Mouse (Mus musculus): ENCODE measurements around the gene Irx3. TPM values are rescaled to one million over a fixed set of nuclear protein-coding genes. Genes with fewer than 3 reads are reported as not detected.

Irx3 gene
- polyA plus RNA-seq (2015; fragmentation: Nextera tagmentation; extraction: Ambion mirVana), result 12.8 and 14.6 TPM in 2 replicates

GRCm38 (mm10) chr8:91801839-91802238 lies at the start of gene Irx3:
Gene Irx3 (minus strand): TSS chr8:91802067.
- peak; percentile 53 for ATAC-seq (ENCODE audit: extremely low read depth, insufficient number of reproducible peaks, low FRiP score, low TSS enrichment)
- Histone ChIP-seq H3K27me3 (replicated peaks) (peaks cover 96% of the 10 kb centered on the region), H3K9ac (peak within 1 kb of the TSS; percentile 94), H3K36me3 (no peaks in the 10 kb centered on the region), H3K9me3 (no peaks in the 10 kb centered on the region), H3K4me2 (peak within 1 kb of the TSS; percentile 90), H3K4me3 (peak within 1 kb of the TSS; percentile 84), H3K4me1 (peaks cover 68% of the 10 kb centered on the region), H3K27ac (replicated peaks) (peak within 1 kb of the TSS; percentile 97)
- WGBS, result under 1% methylated on average over 33 of the region's 33 CpGs

GRCm38 (mm10) chr8:91851359-91851758 lies 49.5 kb upstream of the Irx3 start:
- Histone ChIP-seq H3K27me3 (replicated peaks) (peaks cover 16% of the 10 kb centered on the region), H3K9ac (no peak overlapping the region), H3K27ac (replicated peaks) (no peak overlapping the region), H3K4me2 (no peak overlapping the region), H3K9me3 (no peaks in the 10 kb centered on the region), H3K36me3 (no peaks in the 10 kb centered on the region), H3K4me3 (no peak overlapping the region), H3K4me1 (peaks cover 32% of the 10 kb centered on the region)
- 66% methylated on average over 10 of the region's 10 CpGs for WGBS
- ATAC-seq (ENCODE audit: extremely low read depth, insufficient number of reproducible peaks, low FRiP score, low TSS enrichment), result no peak

- H3K36me3 ChIP-seq, result no peaks in the 10 kb centered on the region
- H3K27me3 ChIP-seq (replicated peaks), result peaks cover 3% of the 10 kb centered on the region; the same call in 1 of the 2 replicates
- H3K4me2 ChIP-seq, result no peak overlapping the region
- ATAC-seq (ENCODE audit: extremely low read depth, insufficient number of reproducible peaks, low FRiP score, low TSS enrichment), result no peak
- 77% methylated on average over 6 of the region's 6 CpGs for WGBS
- H3K9ac ChIP-seq, result no peak overlapping the region
- H3K9me3 ChIP-seq, result no peaks in the 10 kb centered on the region
- H3K4me3 ChIP-seq, result no peak overlapping the region
- H3K4me1 ChIP-seq, result peaks cover 26% of the 10 kb centered on the region
- H3K27ac ChIP-seq (replicated peaks), result no peak overlapping the region
Measured at GRCm38 (mm10) chr8:91849984-91850383, 48.1 kb upstream of the Irx3 start.

GRCm38 (mm10) chr8:91849529-91849928 lies 47.7 kb upstream of the Irx3 start:
- no peak for ATAC-seq (ENCODE audit: extremely low read depth, insufficient number of reproducible peaks, low FRiP score, low TSS enrichment)

GRCm38 (mm10) chr8:91845641-91846040 lies 43.8 kb upstream of the Irx3 start:
- Histone ChIP-seq H3K27ac (replicated peaks) (no peak overlapping the region), H3K4me2 (no peak overlapping the region), H3K4me1 (no peaks in the 10 kb centered on the region), H3K27me3 (replicated peaks) (peaks cover 5% of the 10 kb centered on the region; the same call in 1 of the 2 replicates), H3K9me3 (no peaks in the 10 kb centered on the region), H3K36me3 (no peaks in the 10 kb centered on the region), H3K9ac (no peak overlapping the region), H3K4me3 (no peak overlapping the region)
- ATAC-seq (ENCODE audit: extremely low read depth, insufficient number of reproducible peaks, low FRiP score, low TSS enrichment), result no peak
- 46% methylated on average over 3 of the region's 3 CpGs for WGBS

More at GRCm38 (mm10) chr8:91849529-91849928, 47.7 kb upstream of the Irx3 start:
- Histone ChIP-seq H3K9me3 (no peaks in the 10 kb centered on the region), H3K4me1 (peaks cover 22% of the 10 kb centered on the region), H3K27ac (replicated peaks) (no peak overlapping the region), H3K36me3 (no peaks in the 10 kb centered on the region), H3K4me3 (no peak overlapping the region), H3K9ac (no peak overlapping the region), H3K27me3 (replicated peaks) (no peaks in the 10 kb centered on the region), H3K4me2 (no peak overlapping the region)
- WGBS, result 80% methylated on average over 8 of the region's 8 CpGs

- no peaks in the 10 kb centered on the region for H3K4me1 ChIP-seq
- H3K27ac ChIP-seq (replicated peaks), result no peak overlapping the region
- no peak overlapping the region for H3K4me3 ChIP-seq
- H3K9me3 ChIP-seq, result no peaks in the 10 kb centered on the region
- peaks cover 56% of the 10 kb centered on the region for H3K27me3 ChIP-seq (replicated peaks)
- H3K9ac ChIP-seq, result no peak overlapping the region
- no peak overlapping the region for H3K4me2 ChIP-seq
- no peak for ATAC-seq (ENCODE audit: extremely low read depth, insufficient number of reproducible peaks, low FRiP score, low TSS enrichment)
- WGBS, result 13% methylated on average over 1 of the region's 1 CpGs
- H3K36me3 ChIP-seq, result no peaks in the 10 kb centered on the region
Measured at GRCm38 (mm10) chr8:91837131-91837530, 35.3 kb upstream of the Irx3 start.

- H3K9me3 ChIP-seq, result no peaks in the 10 kb centered on the region
- 61% methylated on average over 9 of the region's 9 CpGs for WGBS
Measured at GRCm38 (mm10) chr8:91836685-91837084, 34.8 kb upstream of the Irx3 start.

GRCm38 (mm10) chr8:91827661-91828060 lies 25.8 kb upstream of the Irx3 start:
- Histone ChIP-seq H3K36me3 (no peaks in the 10 kb centered on the region), H3K4me3 (no peak overlapping the region), H3K9me3 (no peaks in the 10 kb centered on the region), H3K27ac (replicated peaks) (no peak overlapping the region), H3K9ac (no peak overlapping the region), H3K27me3 (replicated peaks) (peaks cover 62% of the 10 kb centered on the region), H3K4me1 (0 out of 2 replicates have a peak, but pooled peaks cover 9% of the 10 kb centered on the region), H3K4me2 (no peak overlapping the region)
- ATAC-seq (ENCODE audit: extremely low read depth, insufficient number of reproducible peaks, low FRiP score, low TSS enrichment), result no peak
- 78% methylated on average over 14 of the region's 14 CpGs for WGBS

More at GRCm38 (mm10) chr8:91836685-91837084, 34.8 kb upstream of the Irx3 start:
- H3K27ac ChIP-seq (replicated peaks), result no peak overlapping the region
- no peak overlapping the region for H3K4me2 ChIP-seq
- H3K9ac ChIP-seq, result no peak overlapping the region
- H3K4me1 ChIP-seq, result no peaks in the 10 kb centered on the region
- no peak for ATAC-seq (ENCODE audit: extremely low read depth, insufficient number of reproducible peaks, low FRiP score, low TSS enrichment)
- no peak overlapping the region for H3K4me3 ChIP-seq
- H3K27me3 ChIP-seq (replicated peaks), result peaks cover 59% of the 10 kb centered on the region
- no peaks in the 10 kb centered on the region for H3K36me3 ChIP-seq

- WGBS, result 81% methylated on average over 9 of the region's 9 CpGs
- ATAC-seq (ENCODE audit: extremely low read depth, insufficient number of reproducible peaks, low FRiP score, low TSS enrichment), result no peak
- H3K9ac ChIP-seq, result no peak overlapping the region
Measured at GRCm38 (mm10) chr8:91827192-91827591, 25.3 kb upstream of the Irx3 start.

GRCm38 (mm10) chr8:91823357-91823756 lies 21.5 kb upstream of the Irx3 start:
- Histone ChIP-seq H3K9ac (no peak overlapping the region), H3K36me3 (no peaks in the 10 kb centered on the region), H3K27ac (replicated peaks) (no peak overlapping the region), H3K4me1 (peaks cover 34% of the 10 kb centered on the region), H3K27me3 (replicated peaks) (peaks cover 47% of the 10 kb centered on the region), H3K4me2 (no peak overlapping the region), H3K4me3 (no peak overlapping the region), H3K9me3 (no peaks in the 10 kb centered on the region)
- 60% methylated on average over 11 of the region's 11 CpGs for WGBS
- ATAC-seq (ENCODE audit: extremely low read depth, insufficient number of reproducible peaks, low FRiP score, low TSS enrichment), result no peak

More at GRCm38 (mm10) chr8:91827192-91827591, 25.3 kb upstream of the Irx3 start:
- Histone ChIP-seq H3K36me3 (no peaks in the 10 kb centered on the region), H3K4me1 (0 out of 2 replicates have a peak, but pooled peaks cover 9% of the 10 kb centered on the region), H3K4me3 (no peak overlapping the region), H3K4me2 (no peak overlapping the region), H3K9me3 (no peaks in the 10 kb centered on the region), H3K27ac (replicated peaks) (no peak overlapping the region), H3K27me3 (replicated peaks) (peaks cover 62% of the 10 kb centered on the region)

- Histone ChIP-seq H3K27ac (replicated peaks) (no peak overlapping the region), H3K4me3 (no peak overlapping the region), H3K9me3 (no peaks in the 10 kb centered on the region), H3K27me3 (replicated peaks) (peaks cover 47% of the 10 kb centered on the region), H3K9ac (no peak overlapping the region), H3K4me1 (peaks cover 40% of the 10 kb centered on the region), H3K4me2 (no peak overlapping the region), H3K36me3 (no peaks in the 10 kb centered on the region)
- whole genome bisulfite sequencing, result 38% methylated on average over 4 of the region's 4 CpGs
- ATAC-seq (ENCODE audit: extremely low read depth, insufficient number of reproducible peaks, low FRiP score, low TSS enrichment), result no peak
Measured at GRCm38 (mm10) chr8:91822746-91823145, 20.9 kb upstream of the Irx3 start.

GRCm38 (mm10) chr8:91821976-91822375 lies 20.1 kb upstream of the Irx3 start:
- H3K4me3 ChIP-seq, result no peak overlapping the region

More at GRCm38 (mm10) chr8:91821976-91822375, 20.1 kb upstream of the Irx3 start:
- Histone ChIP-seq H3K4me1 (peaks cover 42% of the 10 kb centered on the region), H3K4me2 (no peak overlapping the region), H3K9me3 (no peaks in the 10 kb centered on the region), H3K36me3 (no peaks in the 10 kb centered on the region), H3K27ac (replicated peaks) (no peak overlapping the region), H3K9ac (no peak overlapping the region), H3K27me3 (replicated peaks) (peaks cover 50% of the 10 kb centered on the region)
- no peak for ATAC-seq (ENCODE audit: extremely low read depth, insufficient number of reproducible peaks, low FRiP score, low TSS enrichment)
- WGBS, result 44% methylated on average over 4 of the region's 4 CpGs

All from heart, embryonic 13.5 days (tissue).